Mouse (Mus musculus): ENCODE results near the gene Slc6a6. TPM values are rescaled to one million over a fixed set of nuclear protein-coding genes. Genes with fewer than 3 reads are reported as not detected.

Slc6a6 gene
- polyA plus RNA-seq, 1 experiment from 2014 or later, result 40.8 TPM

DNA sequence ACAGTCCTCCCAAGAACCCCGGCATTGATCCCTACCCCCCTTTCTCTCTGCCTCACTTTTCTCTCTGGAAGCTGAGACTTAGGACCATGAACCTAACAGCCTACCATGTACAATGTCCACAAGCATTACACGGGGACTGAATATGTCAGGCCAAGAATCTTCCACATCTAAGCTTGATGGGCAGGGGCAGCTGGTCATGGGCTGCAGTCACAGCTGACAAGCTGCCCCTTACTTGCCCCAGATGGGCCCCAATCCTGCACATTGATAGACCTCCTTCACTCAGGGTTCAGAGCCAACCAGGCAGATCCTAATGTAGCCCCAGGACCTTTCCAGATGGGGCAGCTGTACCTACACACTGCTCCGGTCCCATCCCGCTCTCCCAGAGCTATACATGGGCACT lies 112.9 kb downstream of the Slc6a6 start:
- no peak overlapping the region for H3K27ac ChIP-seq (replicated peaks; ENCODE audit: low read depth, low read length)
- no peaks in the 10 kb centered on the region for H3K9me3 ChIP-seq (ENCODE audit: control insufficient read depth, low read length)
- 85% methylated on average over 4 of the region's 4 CpGs for WGBS
- DNase-seq (ENCODE audit: low spot score), result peak; percentile 33
- no peak overlapping the region for H3K4me3 ChIP-seq (ENCODE audit: low read depth, low read length)
- H3K9ac ChIP-seq (ENCODE audit: low read depth, low read length), result no peak overlapping the region
- H3K4me2 ChIP-seq (ENCODE audit: low read depth, low read length), result no peak overlapping the region
- H3K4me1 ChIP-seq (ENCODE audit: control insufficient read depth, insufficient read depth, low read length), result no peaks in the 10 kb centered on the region
- H3K27me3 ChIP-seq (replicated peaks; ENCODE audit: control insufficient read depth, insufficient read depth, low read length), result no peaks in the 10 kb centered on the region
- H3K36me3 ChIP-seq (ENCODE audit: control insufficient read depth, insufficient read depth, low read length), result no peaks in the 10 kb centered on the region
- ATAC-seq (ENCODE audit: low read depth), result peak; percentile 44; the same call in 1 of the 2 replicates

DNA sequence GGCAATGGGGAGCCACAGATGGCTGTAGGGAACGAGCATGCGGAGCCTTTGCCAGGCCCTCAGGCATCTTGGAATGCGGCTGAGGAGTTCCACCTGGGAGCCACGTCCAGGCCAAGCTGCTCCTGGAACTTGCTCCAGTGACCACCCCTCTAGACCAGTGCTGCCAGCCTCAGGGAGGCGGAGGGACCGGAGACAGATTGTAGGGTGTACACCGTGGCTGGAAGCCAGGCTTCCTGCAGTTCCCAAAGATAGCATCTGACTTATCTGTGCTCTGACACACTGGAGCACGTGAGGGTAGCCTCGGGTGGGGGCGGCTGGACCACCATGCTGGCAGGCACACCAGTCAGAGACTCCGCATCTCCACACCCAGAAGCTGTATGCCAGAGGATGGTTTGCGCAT lies 114.6 kb downstream of the Slc6a6 start:
- no peak overlapping the region for H3K27ac ChIP-seq (replicated peaks; ENCODE audit: low read depth, low read length)
- H3K27me3 ChIP-seq (replicated peaks; ENCODE audit: control insufficient read depth, insufficient read depth, low read length), result no peaks in the 10 kb centered on the region
- H3K9me3 ChIP-seq (ENCODE audit: control insufficient read depth, low read length), result no peaks in the 10 kb centered on the region
- H3K4me1 ChIP-seq (ENCODE audit: control insufficient read depth, insufficient read depth, low read length), result no peaks in the 10 kb centered on the region
- no peak overlapping the region for H3K4me3 ChIP-seq (ENCODE audit: low read depth, low read length)
- WGBS, result 74% methylated on average over 11 of the region's 12 CpGs
- no peak for ATAC-seq (ENCODE audit: low read depth)
- H3K9ac ChIP-seq (ENCODE audit: low read depth, low read length), result no peak overlapping the region
- H3K4me2 ChIP-seq (ENCODE audit: low read depth, low read length), result no peak overlapping the region
- H3K36me3 ChIP-seq (ENCODE audit: control insufficient read depth, insufficient read depth, low read length), result no peaks in the 10 kb centered on the region
- DNase-seq (ENCODE audit: low spot score), result no peak

DNA sequence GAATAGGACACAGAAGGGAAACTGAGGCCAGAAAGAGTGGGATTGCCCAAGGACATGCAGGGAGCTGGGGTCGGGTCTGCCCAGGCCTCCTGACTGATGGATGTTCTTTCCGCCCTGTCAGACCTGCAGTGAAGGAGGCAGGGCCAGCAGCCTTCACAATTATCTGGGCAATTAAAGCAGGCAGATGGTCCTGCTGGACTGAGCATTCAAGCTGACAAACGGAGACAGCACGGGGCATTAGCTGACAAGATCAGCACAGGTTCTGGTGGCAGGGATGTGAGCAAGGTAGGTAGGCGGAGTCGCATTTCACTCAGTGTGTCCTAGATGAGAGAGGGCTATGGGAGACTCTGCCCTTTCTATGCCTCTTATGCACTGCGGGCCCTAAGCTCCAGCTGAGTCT lies 120.3 kb downstream of the Slc6a6 start:
- DNase-seq (ENCODE audit: low spot score) (no peak), ATAC-seq (ENCODE audit: low read depth) (no peak)
- Histone ChIP-seq H3K9ac (ENCODE audit: low read depth, low read length) (no peak overlapping the region), H3K4me1 (ENCODE audit: control insufficient read depth, insufficient read depth, low read length) (0 out of 2 replicates have a peak, but pooled peaks cover 5% of the 10 kb centered on the region), H3K36me3 (ENCODE audit: control insufficient read depth, insufficient read depth, low read length) (no peaks in the 10 kb centered on the region), H3K4me3 (ENCODE audit: low read depth, low read length) (no peak overlapping the region), H3K9me3 (ENCODE audit: control insufficient read depth, low read length) (no peaks in the 10 kb centered on the region), H3K27me3 (replicated peaks; ENCODE audit: control insufficient read depth, insufficient read depth, low read length) (peaks cover 28% of the 10 kb centered on the region), H3K27ac (replicated peaks; ENCODE audit: low read depth, low read length) (no peak overlapping the region), H3K4me2 (ENCODE audit: low read depth, low read length) (no peak overlapping the region)
- 52% methylated on average over 7 of the region's 7 CpGs for WGBS

DNA sequence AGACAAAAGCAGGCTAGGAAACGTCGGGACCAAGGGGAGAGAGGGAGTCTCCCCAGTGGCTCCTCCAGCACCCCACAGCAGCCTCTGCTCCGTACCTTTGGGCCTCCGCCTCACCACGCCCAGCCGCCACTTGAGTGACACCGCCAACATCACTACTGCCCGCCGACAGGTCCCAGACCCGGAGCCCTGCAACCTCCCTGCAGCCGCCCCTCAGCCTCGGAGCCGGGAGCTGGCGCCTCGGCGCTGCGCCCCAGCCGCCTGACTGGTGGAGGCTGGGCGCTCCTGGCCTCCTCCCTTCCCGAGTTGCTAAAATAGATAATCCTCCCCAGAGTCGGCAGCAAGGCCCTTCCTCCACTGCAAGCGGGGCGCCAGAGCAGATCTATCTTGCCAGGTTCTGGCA lies 123.3 kb downstream of the Slc6a6 start:
- Histone ChIP-seq H3K4me3 (ENCODE audit: low read depth, low read length) (peak overlapping the region; percentile 28), H3K9ac (ENCODE audit: low read depth, low read length) (peak overlapping the region; percentile 49), H3K9me3 (ENCODE audit: control insufficient read depth, low read length) (no peaks in the 10 kb centered on the region), H3K27ac (replicated peaks; ENCODE audit: low read depth, low read length) (no peak overlapping the region), H3K36me3 (ENCODE audit: control insufficient read depth, insufficient read depth, low read length) (no peaks in the 10 kb centered on the region), H3K4me2 (ENCODE audit: low read depth, low read length) (peak overlapping the region; percentile 54), H3K27me3 (replicated peaks; ENCODE audit: control insufficient read depth, insufficient read depth, low read length) (peaks cover 28% of the 10 kb centered on the region), H3K4me1 (ENCODE audit: control insufficient read depth, insufficient read depth, low read length) (0 out of 2 replicates have a peak, but pooled peaks cover 5% of the 10 kb centered on the region)
- ATAC-seq (ENCODE audit: low read depth), result peak; percentile 55; the same call in 1 of the 2 replicates
- WGBS, result under 1% methylated on average over 15 of the region's 23 CpGs
- DNase-seq (ENCODE audit: low spot score), result peak; percentile 18

DNA sequence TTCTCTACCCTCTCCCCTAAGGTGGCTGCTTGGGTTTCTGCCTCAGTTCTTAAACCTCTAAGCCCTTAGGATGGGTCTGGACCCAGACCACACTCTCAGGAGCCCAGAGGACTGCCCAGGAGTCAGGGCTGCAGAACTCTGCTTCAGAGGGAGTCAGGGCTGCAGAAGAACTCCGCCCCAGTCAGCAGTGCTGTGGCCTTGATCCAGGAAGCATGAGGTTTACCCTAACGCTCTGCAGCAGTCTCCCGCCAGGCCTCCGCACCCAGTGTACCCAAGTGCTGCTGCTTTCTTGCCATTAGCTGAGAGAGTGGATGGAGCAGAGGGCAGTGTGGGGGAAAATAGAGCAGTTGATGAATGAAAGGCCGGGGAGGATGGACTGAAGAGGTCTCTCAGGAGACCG lies 124.2 kb downstream of the Slc6a6 start:
- ATAC-seq (ENCODE audit: low read depth), result no peak
- Histone ChIP-seq H3K27me3 (replicated peaks; ENCODE audit: control insufficient read depth, insufficient read depth, low read length) (peaks cover 28% of the 10 kb centered on the region), H3K4me2 (ENCODE audit: low read depth, low read length) (no peak overlapping the region), H3K9me3 (ENCODE audit: control insufficient read depth, low read length) (no peaks in the 10 kb centered on the region), H3K9ac (ENCODE audit: low read depth, low read length) (no peak overlapping the region), H3K27ac (replicated peaks; ENCODE audit: low read depth, low read length) (no peak overlapping the region), H3K4me3 (ENCODE audit: low read depth, low read length) (no peak overlapping the region), H3K4me1 (ENCODE audit: control insufficient read depth, insufficient read depth, low read length) (0 out of 2 replicates have a peak, but pooled peaks cover 5% of the 10 kb centered on the region), H3K36me3 (ENCODE audit: control insufficient read depth, insufficient read depth, low read length) (no peaks in the 10 kb centered on the region)
- no peak for DNase-seq (ENCODE audit: low spot score)
- 45% methylated on average over 6 of the region's 6 CpGs for WGBS

Other genes starting within 250 kb of the Slc6a6 start
- gene Chchd4, start 210.5 kb upstream of the Slc6a6 start, polyA plus RNA-seq (2014; fragmentation: Nextera tagmentation; extraction: Ambion mirVana), result 22.7 and 24.8 TPM in 2 replicates
- gene Tmem43, start 210.3 kb upstream of the Slc6a6 start, polyA plus RNA-seq (2014; fragmentation: Nextera tagmentation; extraction: Ambion mirVana), result 68.2 and 69.5 TPM in 2 replicates
- 12.4 and 15.6 TPM in 2 replicates for gene Xpc, start 168.2 kb upstream of the Slc6a6 start, polyA plus RNA-seq (2014; fragmentation: Nextera tagmentation; extraction: Ambion mirVana)
- 223 and 228 TPM in 2 replicates for gene Lsm3, start 168.1 kb upstream of the Slc6a6 start, polyA plus RNA-seq (2014; fragmentation: Nextera tagmentation; extraction: Ambion mirVana)
- 3.1 and 3.6 TPM in 2 replicates for gene Grip2, start 143.2 kb downstream of the Slc6a6 start, polyA plus RNA-seq (2014; fragmentation: Nextera tagmentation; extraction: Ambion mirVana)
- 27.0 and 27.8 TPM in 2 replicates for gene Ccdc174, start 194.0 kb downstream of the Slc6a6 start, polyA plus RNA-seq (2014; fragmentation: Nextera tagmentation; extraction: Ambion mirVana)
- 0.32 and 0.55 TPM in 2 replicates for gene 4930590J08Rik, start 218.8 kb downstream of the Slc6a6 start, polyA plus RNA-seq (2014; fragmentation: Nextera tagmentation; extraction: Ambion mirVana)

All from embryonic facial prominence, embryonic 14.5 days (tissue).